In the genomic region with DNA sequence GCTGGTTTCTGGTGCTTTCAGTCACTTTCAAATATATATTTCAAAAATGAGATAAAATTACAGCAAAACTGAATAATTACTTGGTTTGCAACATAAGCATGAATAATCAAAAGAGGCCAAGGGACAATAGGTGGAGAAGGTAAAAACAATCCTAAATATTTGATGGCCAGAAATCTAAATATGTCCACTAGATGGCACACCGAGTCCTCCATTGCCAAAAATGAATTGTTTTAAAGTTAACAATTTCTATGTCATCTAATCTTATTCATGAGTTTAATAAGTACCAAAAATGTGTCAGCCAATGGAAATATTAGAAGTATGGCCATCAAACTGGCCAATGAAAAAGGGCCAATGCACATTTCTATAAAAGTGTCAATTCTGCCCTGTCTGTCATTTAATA, we compare ENCODE assay signal across 9 mouse cellular contexts.
DNase-seq lines count a peak whose midpoint lies in the region; ATAC-seq and TF ChIP-seq lines count a peak whose summit lies in the region.
"Had no signal": no experiment of that assay in that cellular context is flagged by ENCODE, and none has a peak within 500 bp of the region (broad histone marks: within the 10 kb centered on the region; RNA-seq: fewer than 3 reads in every experiment).

No protein-coding gene starts in this region.

- no peaks in the 10 kb centered on the region for H3K36me3 ChIP-seq in kidney, adult 2 months (ENCODE audit: control insufficient read depth, insufficient read depth, low read length)

- no peak for TF ChIP-seq POLR2A in kidney, adult 2 months (IDR thresholded peaks at IDR 0.05; ENCODE audit: low read depth, low read length)

- H3K4me1 ChIP-seq in kidney, adult 2 months (ENCODE audit: control insufficient read depth, insufficient read depth, low read length) = no peaks in the 10 kb centered on the region

- no peak overlapping the region for H3K27ac ChIP-seq in kidney, adult 2 months (ENCODE audit: insufficient read depth, low read depth, low read length)

- WGBS in kidney, adult 2 months = 38% methylated on average over 1 of the region's 1 CpGs

- peak; percentile 25; the same call in 1 of the 2 replicates for TF ChIP-seq CTCF in kidney, adult 2 months (conservative IDR thresholded peaks at IDR 0.05; ENCODE audit: insufficient read depth, insufficient read length, low read depth, low read length)

- ATAC-seq in inflammation-experienced regulatory T-cells, adult 6 months = no peak

- no peak overlapping the region for H3K4me3 ChIP-seq in kidney, adult 2 months (ENCODE audit: insufficient read depth, low read depth, low read length)

- peak; percentile 19 for DNase-seq in kidney, adult 2 months
- DNase-seq in kidney, adult 8-10 months = no peak
- DNase-seq in ovary, postnatal 14 days (ENCODE audit: low spot score) = peak; percentile 11
- no peak for DNase-seq in ovary, postnatal 36 days (ENCODE audit: low spot score)
- DNase-seq in adipocyte (ENCODE audit: low spot score) = peak; percentile 46
- DNase-seq in retina, postnatal 1 day = peak; percentile 37
- no peak for DNase-seq in urinary bladder, adult 18-20 months (ENCODE audit: low spot score in 2 of 2)
- DNase-seq: adrenal gland, adult 8-10 months had no signal

- H3K27me3 ChIP-seq in kidney, adult 2 months (replicated peaks; ENCODE audit: control insufficient read depth, insufficient read depth, low read length) = no peaks in the 10 kb centered on the region

Comparison
In these comparisons a context has a peak if more than half of its experiments do, and no peak if none do; other contexts are left out.
1. DNase-seq: peak in kidney, adult 2 months (single experiment), ovary, postnatal 14 days (single experiment), adipocyte (single experiment) and retina, postnatal 1 day (single experiment); none in kidney, adult 8-10 months (0 of 2), ovary, postnatal 36 days (single experiment) and urinary bladder, adult 18-20 months (0 of 2).